Mouse (Mus musculus): ENCODE measurements at regions not wholly inside any gene's neighbourhood (a gene's known extent, or its start where the extent isn't known, plus 50 kb on each side); places are given as distances from the start of the nearest gene placed in this dataset.

DNA sequence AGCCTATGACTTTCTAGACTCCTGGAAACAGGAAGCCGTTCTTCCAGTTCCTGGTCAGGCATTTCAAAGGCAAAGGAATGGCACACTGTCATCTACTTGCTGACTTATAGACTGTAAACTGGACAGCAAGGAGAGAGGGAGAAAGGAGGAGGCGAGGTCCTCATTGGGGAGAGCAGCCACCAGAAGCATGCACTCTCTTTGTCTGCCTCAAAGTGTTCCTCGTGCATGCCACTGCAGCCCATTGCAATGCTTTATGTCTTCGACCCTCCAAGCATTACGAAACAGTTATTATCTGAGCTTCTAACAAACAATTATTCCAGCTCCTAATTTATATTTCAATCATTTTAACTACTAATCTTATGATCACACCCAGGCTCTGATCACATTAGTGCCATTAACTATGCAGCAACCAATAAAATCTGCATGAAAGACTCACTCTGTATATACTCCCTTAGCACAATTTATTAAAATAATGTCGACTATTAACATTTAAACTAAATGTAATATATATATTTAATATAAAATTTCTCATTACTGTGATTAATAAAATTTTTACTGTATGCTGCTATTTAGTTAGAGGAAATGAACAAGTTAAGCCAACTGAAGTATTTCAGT is 417.1 kb downstream of the Meis1 start:
- TF ChIP-seq CTCF (IDR thresholded peaks at IDR 0.05; ENCODE audit: low read depth) (no peak), EP300 (IDR thresholded peaks at IDR 0.05; ENCODE audit: low read depth) (no peak)

Measured in liver, postnatal 0 days (tissue).